Mouse (Mus musculus) liver, embryonic 14.5 days (tissue): ENCODE data around the gene Lama2.

Experiments
- CTCF ChIP-seq: IDR thresholded peaks from 2 replicates; pipeline ENCODE4 v1.5.1; 2016; ENCODE audit warnings: antibody characterized with exemption, low read depth, control low read depth
- EP300 ChIP-seq: IDR thresholded peaks from 2 replicates; pipeline ENCODE4 v1.6.1; 2016; ENCODE audit warnings: antibody characterized with exemption, low read depth

GRCm38 (mm10) chr10:26996684-26997083 lies 622.9 kb downstream of the Lama2 start:
- TF ChIP-seq CTCF (no peak), EP300 (0 out of 2 replicates have a peak, but pooled peaks have one; percentile 8)
